Comparison of ENCODE assay signal across 12 mouse cellular contexts in genomic region chr11:72983283-72983682, GRCm38 (mm10). TPM values are rescaled to one million over a fixed set of nuclear protein-coding genes. Genes with fewer than 3 reads are reported as not detected.
DNase-seq lines count a peak whose midpoint lies in the region; ATAC-seq and TF ChIP-seq lines count a peak whose summit lies in the region.
"Had no signal": no experiment of that assay in that cellular context is flagged by ENCODE, and none has a peak within 500 bp of the region (broad histone marks: within the 10 kb centered on the region; RNA-seq: fewer than 3 reads in every experiment).

No protein-coding gene starts in this region.

- H3K9ac ChIP-seq in heart, adult 2 months (ENCODE audit: low read depth, low read length): no peak overlapping the region
- H3K9ac ChIP-seq in lung, embryonic 14.5 days: no peak overlapping the region
- H3K9ac ChIP-seq: forebrain, embryonic 13.5 days; heart, embryonic 12.5 days; limb, embryonic 13.5 days had no signal

- H3K79me2 ChIP-seq in heart, adult 2 months (replicated peaks; ENCODE audit: control insufficient read depth, insufficient read depth, low read length): no peaks in the 10 kb centered on the region

- no peaks in the 10 kb centered on the region for H3K36me3 ChIP-seq in heart, adult 2 months (ENCODE audit: control insufficient read depth, insufficient read depth, low read length)
- H3K36me3 ChIP-seq in lung, embryonic 14.5 days (ENCODE audit: insufficient read depth): no peaks in the 10 kb centered on the region
- peaks cover 7% of the 10 kb centered on the region for H3K36me3 ChIP-seq in small intestine, adult 2 months (ENCODE audit: control insufficient read depth, insufficient read depth, low read length)
- H3K36me3 ChIP-seq: heart, embryonic 12.5 days; limb, embryonic 13.5 days had no signal

- H3K27me3 ChIP-seq in heart, adult 2 months (ENCODE audit: control insufficient read depth, insufficient read depth, low read length): no peaks in the 10 kb centered on the region
- H3K27me3 ChIP-seq in lung, embryonic 14.5 days (ENCODE audit: insufficient read depth, low read length): no peaks in the 10 kb centered on the region; the same call in 1 of the 2 replicates
- H3K27me3 ChIP-seq in small intestine, adult 2 months (ENCODE audit: control insufficient read depth, insufficient read depth, low read length): no peaks in the 10 kb centered on the region
- H3K27me3 ChIP-seq: forebrain, embryonic 13.5 days had no signal

- TF ChIP-seq EP300 in heart, adult 2 months (IDR thresholded peaks at IDR 0.05; ENCODE audit: insufficient read depth, low read depth, low read length): no peak

- peaks cover 6% of the 10 kb centered on the region for H3K4me1 ChIP-seq in heart, adult 2 months (ENCODE audit: control insufficient read depth, insufficient read depth, low read length)
- no peaks in the 10 kb centered on the region for H3K4me1 ChIP-seq in lung, embryonic 14.5 days (ENCODE audit: insufficient read depth)
- H3K4me1 ChIP-seq in small intestine, adult 2 months (ENCODE audit: control insufficient read depth, insufficient read depth, insufficient read length, low read length): peaks cover 5% of the 10 kb centered on the region; the same call in 1 of the 2 replicates
- H3K4me1 ChIP-seq: forebrain, embryonic 13.5 days; limb, embryonic 13.5 days had no signal

- H3K9me3 ChIP-seq in lung, embryonic 14.5 days (ENCODE audit: low read depth, low read length): no peaks in the 10 kb centered on the region
- H3K9me3 ChIP-seq: forebrain, embryonic 13.5 days; heart, embryonic 12.5 days; limb, embryonic 13.5 days had no signal

- no peak for DNase-seq in heart, adult 2 months
- no peak for DNase-seq in heart, adult 8-10 months (ENCODE audit: low spot score)
- DNase-seq in lung, embryonic 14.5 days: peak; percentile 49
- DNase-seq in lung, postnatal 14 days: no peak
- peak; percentile 31 for DNase-seq in R1 (ENCODE audit: low read depth, low spot score)
- DNase-seq in urinary bladder, postnatal 25 days (ENCODE audit: low spot score): no peak
- DNase-seq in layer of hippocampus, adult 18-20 months (ENCODE audit: low spot score in 2 of 2): no peak
- DNase-seq: adrenal gland, postnatal 10 days had no signal

- no peak for ATAC-seq in lung, embryonic 14.5 days (ENCODE audit: insufficient read depth)
- ATAC-seq: forebrain, embryonic 13.5 days had no signal

- intact Hi-C loops in heart, adult 2 months (cut with DNase I): loop anchor here (1.0 kb wide), 1 partner anchor 57 kb away; no protein-coding TSS in a partner anchor

- peak; percentile 69 for TF ChIP-seq CTCF in heart, adult 2 months (IDR thresholded peaks at IDR 0.05)
- peak; percentile 72 for TF ChIP-seq CTCF in lung, embryonic 14.5 days (IDR thresholded peaks at IDR 0.05; ENCODE audit: low read depth)
- peak; percentile 67; the same call in 1 of the 2 replicates for TF ChIP-seq CTCF in small intestine, adult 2 months (IDR thresholded peaks at IDR 0.05; ENCODE audit: extremely low read depth, insufficient read length, insufficient replicate concordance, low read depth, low read length)

- 63% methylated on average over 5 of the region's 5 CpGs for WGBS in heart, adult 2 months
- WGBS in lung, embryonic 14.5 days: 36% methylated on average over 5 of the region's 5 CpGs
- WGBS in small intestine, adult 2 months: 39% methylated on average over 5 of the region's 5 CpGs

- no peak for TF ChIP-seq POLR2A in heart, adult 2 months (IDR thresholded peaks at IDR 0.05; ENCODE audit: insufficient read depth, low read depth, low read length)
- TF ChIP-seq POLR2A in small intestine, adult 2 months (IDR thresholded peaks at IDR 0.05; ENCODE audit: low read depth, low read length): no peak

- no peak overlapping the region for H3K4me2 ChIP-seq in lung, embryonic 14.5 days
- H3K4me2 ChIP-seq: forebrain, embryonic 13.5 days; heart, embryonic 12.5 days; limb, embryonic 13.5 days had no signal

- H3K4me3 ChIP-seq in heart, adult 2 months: no peak overlapping the region
- no peak overlapping the region for H3K4me3 ChIP-seq in lung, embryonic 14.5 days (ENCODE audit: low read depth, low read length)
- H3K4me3 ChIP-seq in small intestine, adult 2 months (ENCODE audit: low read depth, low read length): no peak overlapping the region
- H3K4me3 ChIP-seq: forebrain, embryonic 13.5 days; heart, embryonic 12.5 days; limb, embryonic 13.5 days had no signal

- no peak overlapping the region for H3K27ac ChIP-seq in heart, adult 2 months
- H3K27ac ChIP-seq in lung, embryonic 14.5 days (ENCODE audit: low read depth): no peak overlapping the region
- H3K27ac ChIP-seq in small intestine, adult 2 months (ENCODE audit: insufficient read depth, low read depth, low read length): no peak overlapping the region
- H3K27ac ChIP-seq: forebrain, embryonic 13.5 days; limb, embryonic 13.5 days had no signal

RNA-seq across cellular contexts. Expression of gene P2rx1, which starts 15.6 kb away (rescaled TPM):
- under 1 TPM; 0.21 to 0.86 TPM for total RNA-seq in heart, adult 2 months (2021)
- polyA plus RNA-seq in heart, adult 2 months (2012; rRNA removed): 0.76 and 0.91 TPM in 2 replicates
- total RNA-seq in heart, adult 8-10 months (2022): under 1 TPM; 0.35 to 0.49 (median 0.43) TPM
- polyA plus RNA-seq in lung, embryonic 14.5 days (2014; fragmentation: Nextera tagmentation; extraction: Ambion mirVana): 1.9 and 2.1 TPM in 2 replicates
- polyA plus RNA-seq in small intestine, adult 2 months (2012; rRNA removed): 12.6 and 25.1 TPM in 2 replicates
- under 1 TPM; 0.25 to 0.27 TPM for total RNA-seq in layer of hippocampus, adult 18-20 months (2021)

RNA-seq across cellular contexts. Expression of gene Atp2a3, which starts 22.3 kb away (rescaled TPM):
- total RNA-seq in heart, adult 2 months (2021): 10 to 100 TPM; 10.9 to 14.5 TPM
- 15.9 and 17.3 TPM in 2 replicates for polyA plus RNA-seq in heart, adult 2 months (2012; rRNA removed)
- total RNA-seq in heart, adult 8-10 months (2022): 10 to 100 TPM in 3 of 4 experiments, 1 to 10 TPM in 1; 9.5 to 12.4 (median 11.2) TPM
- polyA plus RNA-seq in lung, embryonic 14.5 days (2014; fragmentation: Nextera tagmentation; extraction: Ambion mirVana): 7.4 and 7.6 TPM in 2 replicates
- polyA plus RNA-seq in small intestine, adult 2 months (2012; rRNA removed): 113 and 128 TPM in 2 replicates
- total RNA-seq in layer of hippocampus, adult 18-20 months (2021): 1 to 10 TPM; 5.3 to 5.5 TPM

RNA-seq across cellular contexts. Expression of gene Camkk1, which starts 35.5 kb away (rescaled TPM):
- total RNA-seq in heart, adult 2 months (2021): 1 to 10 TPM in 1 of 2 experiments, under 1 TPM in 1; 0.63 to 1.2 TPM
- 1.7 and 1.8 TPM in 2 replicates for polyA plus RNA-seq in heart, adult 2 months (2012; rRNA removed)
- under 1 TPM; 0.53 to 0.84 (median 0.74) TPM for total RNA-seq in heart, adult 8-10 months (2022)
- polyA plus RNA-seq in lung, embryonic 14.5 days (2014; fragmentation: Nextera tagmentation; extraction: Ambion mirVana): 3.2 and 3.5 TPM in 2 replicates
- polyA plus RNA-seq in small intestine, adult 2 months (2012; rRNA removed): 2.0 and 2.6 TPM in 2 replicates
- total RNA-seq in layer of hippocampus, adult 18-20 months (2021): 100 to 1,000 TPM; 175 to 178 TPM

Comparison
In these comparisons a context has a peak if more than half of its experiments do, and no peak if none do; other contexts are left out.
1. DNase-seq: peak in lung, embryonic 14.5 days (single experiment) and R1 (single experiment); none in heart, adult 2 months (0 of 2), heart, adult 8-10 months (single experiment), lung, postnatal 14 days (single experiment), urinary bladder, postnatal 25 days (single experiment) and layer of hippocampus, adult 18-20 months (0 of 2).
2. RNA of gene Camkk1, which starts 35.5 kb away (total RNA-seq): 175 to 178 TPM in layer of hippocampus, adult 18-20 months; 0.63 to 1.2 TPM in heart, adult 2 months and 0.53 to 0.84 TPM in heart, adult 8-10 months; every median in the first group is over 10 times any median in the second.
3. Peak in every context shown above with its lines, with median percentiles within 50 percentile points of each other: CTCF ChIP-seq.